Mouse (Mus musculus) forebrain, embryonic 11.5 days (tissue): Measurements from ENCODE around the gene Slc19a3. TPM values are rescaled to one million over a fixed set of nuclear protein-coding genes. Genes with fewer than 3 reads are reported as not detected.

Experiments
- ATAC-seq: fragments of 200-750 bp; cut with Nextera tagmentation; replicated peaks from 2 replicates; pipeline ENCODE4 v1.8.0; 2017; ENCODE audit warnings: moderate TSS enrichment; ENCODE audit not compliant: low FRiP score
- DNase-seq: peaks from one replicate; pipeline ENCODE4 v3.0.0-alpha.2; 2017; ENCODE audit warnings: low spot score
- H3K27ac ChIP-seq: fragments of 300-500 bp; sonication (generic); 2 replicates; pipeline ENCODE4 v1.5.1; 2014; ENCODE audit warnings: low read depth, low read length
- H3K27me3 ChIP-seq: fragments of 300-500 bp; sonication (generic); 2 replicates; pipeline ENCODE4 v1.6.1; 2014; ENCODE audit warnings: mild to moderate bottlenecking, low read length, mixed read lengths; ENCODE audit not compliant: control insufficient read depth, insufficient read depth
- H3K36me3 ChIP-seq: fragments of 300-500 bp; sonication (generic); 2 replicates; pipeline ENCODE4 v1.6.1; 2014; ENCODE audit warnings: mild to moderate bottlenecking, low read length, moderate library complexity, mixed read lengths; ENCODE audit not compliant: control insufficient read depth, insufficient read depth
- H3K4me1 ChIP-seq: fragments of 300-500 bp; sonication (generic); replicated peaks from 2 replicates; pipeline ENCODE4 v1.6.1; 2014; ENCODE audit warnings: low read length, mixed read lengths; ENCODE audit not compliant: control insufficient read depth, insufficient read depth
- H3K4me2 ChIP-seq: fragments of 300-500 bp; sonication (generic); 2 replicates; pipeline ENCODE4 v1.6.1; 2014; ENCODE audit warnings: low read depth, mild to moderate bottlenecking, low read length, moderate library complexity, mixed read lengths; ENCODE audit not compliant: severe bottlenecking
- H3K4me3 ChIP-seq: fragments of 300-500 bp; sonication (generic); 2 replicates; pipeline ENCODE4 v1.5.1; 2014; ENCODE audit warnings: low read depth, low read length
- H3K9ac ChIP-seq: fragments of 300-500 bp; sonication (generic); 2 replicates; pipeline ENCODE4 v1.6.1; 2014; ENCODE audit warnings: low read length
- H3K9me3 ChIP-seq: fragments of 300-500 bp; sonication (generic); 2 replicates; pipeline ENCODE4 v1.6.1; 2016; ENCODE audit warnings: low read length, mixed read lengths; ENCODE audit not compliant: control insufficient read depth
- WGBS: fragments of 180-500 bp; shearing (Covaris S2); extraction: QIAGEN DNeasy Blood & Tissue Kit; methylation state at CpG from one replicate; pipeline ENCODE4 v1.1.7; 2014; 5-methylcytosine and 5-hydroxymethylcytosine counted together
- polyA plus RNA-seq: library from polyadenylated mRNA; unstranded; fragments of >200 nt; fragmentation: Nextera tagmentation; extraction: Ambion mirVana; gene quantifications from 2 replicates; pipeline ENCODE4 v1.2.1, GENCODE M21; 2014

Slc19a3 gene
- 0.40 and 0.48 TPM in 2 replicates for polyA plus RNA-seq

DNA sequence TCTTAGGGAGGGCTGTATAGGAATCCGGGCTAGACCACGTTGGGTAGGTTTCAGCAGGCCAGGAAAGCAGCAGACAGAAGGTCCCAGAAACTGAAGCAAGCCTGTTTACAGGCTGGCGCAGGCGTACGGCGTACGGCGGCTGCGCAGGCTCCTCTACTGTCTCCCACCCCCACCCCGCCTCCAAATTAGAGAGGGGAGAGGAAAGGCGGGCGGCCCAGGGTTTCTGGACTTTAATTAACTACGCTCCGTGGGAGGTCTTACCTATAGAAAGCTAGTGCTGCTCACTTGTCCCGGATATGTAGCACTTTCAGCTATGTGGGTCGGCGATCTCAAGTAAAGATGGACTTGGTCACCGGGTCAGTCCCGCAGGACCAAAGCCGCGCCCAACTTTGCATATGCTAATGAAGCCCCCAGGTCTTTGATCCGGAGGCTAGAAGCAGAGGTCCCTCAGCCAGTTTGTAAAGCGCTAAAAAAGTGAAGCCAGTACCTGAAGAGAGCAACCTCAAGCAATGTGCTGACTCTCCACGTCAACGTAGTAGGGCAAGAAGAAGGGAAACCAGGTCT, at the start of gene Slc19a3:
Gene Slc19a3, minus strand, starts transcription at position 340 of the 564 bp plus-strand sequence.
- ATAC-seq: peak; percentile 89
- Histone ChIP-seq H3K9ac (peak within 1 kb of the TSS; percentile 54), H3K4me2 (peak within 1 kb of the TSS; percentile 68), H3K27ac (no peak within 1 kb of the TSS), H3K27me3 (no peaks in the 10 kb centered on the region; the same call in 1 of the 2 replicates), H3K4me3 (peak within 1 kb of the TSS; percentile 42), H3K4me1 (peaks cover 2% of the 10 kb centered on the region; the same call in 1 of the 2 replicates), H3K36me3 (no peaks in the 10 kb centered on the region), H3K9me3 (no peaks in the 10 kb centered on the region)
- peak; percentile 70 for DNase-seq
- WGBS: under 1% methylated on average over 25 of the region's 25 CpGs

DNA sequence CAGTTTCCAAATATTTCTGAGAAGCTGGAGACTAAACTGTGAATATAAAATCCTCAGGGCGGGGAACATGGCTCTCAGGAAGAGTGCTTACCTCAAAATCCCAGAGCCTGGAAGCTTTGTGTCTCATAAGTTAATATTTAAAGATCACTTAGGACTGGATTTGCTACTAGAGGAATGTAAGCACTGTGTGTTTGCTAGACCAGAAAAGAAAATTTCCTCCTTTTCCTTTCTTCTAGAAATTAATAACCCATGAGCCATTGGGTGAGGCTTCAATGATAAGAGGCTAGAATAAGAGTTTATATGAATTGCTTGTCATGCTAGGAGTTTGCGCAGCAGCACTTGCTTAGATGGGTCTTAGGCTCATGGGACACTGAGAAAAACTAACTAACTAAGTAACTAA, 46.5 kb upstream of the Slc19a3 start:
- Histone ChIP-seq H3K4me3 (no peak overlapping the region), H3K27me3 (no peaks in the 10 kb centered on the region), H3K4me2 (no peak overlapping the region), H3K9me3 (no peaks in the 10 kb centered on the region), H3K9ac (no peak overlapping the region), H3K4me1 (no peaks in the 10 kb centered on the region), H3K27ac (no peak overlapping the region), H3K36me3 (no peaks in the 10 kb centered on the region)
- ATAC-seq: no peak
- no peak for DNase-seq
- 85% methylated on average over 2 of the region's 2 CpGs for WGBS

DNA sequence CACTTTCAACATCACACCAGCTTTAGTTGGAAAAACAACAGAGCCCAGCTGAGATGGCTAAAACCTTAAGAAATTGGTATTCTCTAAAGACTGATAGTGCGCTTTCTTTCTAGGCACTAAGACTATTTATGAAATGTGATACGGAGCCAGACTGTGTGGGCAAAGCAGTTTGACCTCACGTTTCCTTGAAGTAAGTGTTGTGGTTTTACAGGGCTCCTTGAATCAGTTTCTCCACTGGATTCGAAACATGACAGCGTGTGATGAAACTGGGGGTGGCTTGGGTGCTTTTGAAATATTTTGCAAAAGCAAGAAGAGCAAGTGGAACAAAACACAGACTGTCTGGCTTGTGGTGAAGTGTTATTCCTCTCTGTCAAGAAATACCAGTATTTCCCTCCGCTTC, 38.8 kb upstream of the Slc19a3 start:
- Histone ChIP-seq H3K36me3 (no peaks in the 10 kb centered on the region), H3K9me3 (no peaks in the 10 kb centered on the region), H3K4me3 (no peak overlapping the region), H3K4me1 (no peaks in the 10 kb centered on the region; the same call in 1 of the 2 replicates), H3K27ac (no peak overlapping the region), H3K4me2 (no peak overlapping the region), H3K9ac (no peak overlapping the region), H3K27me3 (no peaks in the 10 kb centered on the region)
- WGBS: 89% methylated on average over 6 of the region's 6 CpGs
- ATAC-seq (no peak), DNase-seq (no peak)

DNA sequence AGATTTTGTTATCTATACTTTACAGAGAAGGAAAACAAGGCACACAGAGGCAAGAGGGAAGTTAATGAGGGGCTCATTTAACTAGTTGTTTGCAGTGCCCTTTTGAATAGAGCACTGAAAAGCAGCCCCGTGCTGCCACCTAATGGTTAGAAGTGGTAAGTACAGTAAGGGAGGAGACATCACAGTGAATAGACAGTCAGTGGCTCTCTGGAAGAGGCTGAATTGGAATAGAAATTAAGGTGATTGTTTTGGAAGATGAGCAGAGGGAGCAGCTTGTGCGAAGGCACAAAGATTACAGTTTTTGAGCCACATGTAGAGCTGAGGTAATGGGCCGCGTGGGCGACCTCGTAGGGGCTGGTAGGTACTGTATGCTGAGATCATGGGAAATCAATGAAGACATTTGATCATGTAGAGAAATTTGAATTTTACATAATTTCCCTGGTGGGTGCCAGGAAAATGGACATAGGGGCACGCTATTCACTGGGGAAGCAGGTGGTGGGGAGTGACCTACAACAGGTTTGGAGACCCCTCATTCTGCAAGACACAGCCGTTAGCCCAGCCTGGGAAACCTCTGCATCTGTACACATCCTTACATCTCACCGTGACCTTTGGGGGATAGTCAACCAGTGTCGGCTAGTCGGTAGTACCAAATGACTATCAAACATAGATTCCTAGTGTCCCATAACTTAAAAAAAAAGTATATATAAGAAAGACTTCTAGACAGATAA, 38.1 kb upstream of the Slc19a3 start:
- WGBS: 46% methylated on average over 11 of the region's 11 CpGs
- peak; percentile 65 for DNase-seq
- Histone ChIP-seq H3K4me1 (no peaks in the 10 kb centered on the region; the same call in 1 of the 2 replicates), H3K9ac (no peak overlapping the region), H3K27ac (no peak overlapping the region), H3K4me3 (no peak overlapping the region), H3K27me3 (no peaks in the 10 kb centered on the region), H3K36me3 (no peaks in the 10 kb centered on the region), H3K9me3 (no peaks in the 10 kb centered on the region), H3K4me2 (peak overlapping the region; percentile 32; the same call in 1 of the 2 replicates)
- peak; percentile 86 for ATAC-seq

DNA sequence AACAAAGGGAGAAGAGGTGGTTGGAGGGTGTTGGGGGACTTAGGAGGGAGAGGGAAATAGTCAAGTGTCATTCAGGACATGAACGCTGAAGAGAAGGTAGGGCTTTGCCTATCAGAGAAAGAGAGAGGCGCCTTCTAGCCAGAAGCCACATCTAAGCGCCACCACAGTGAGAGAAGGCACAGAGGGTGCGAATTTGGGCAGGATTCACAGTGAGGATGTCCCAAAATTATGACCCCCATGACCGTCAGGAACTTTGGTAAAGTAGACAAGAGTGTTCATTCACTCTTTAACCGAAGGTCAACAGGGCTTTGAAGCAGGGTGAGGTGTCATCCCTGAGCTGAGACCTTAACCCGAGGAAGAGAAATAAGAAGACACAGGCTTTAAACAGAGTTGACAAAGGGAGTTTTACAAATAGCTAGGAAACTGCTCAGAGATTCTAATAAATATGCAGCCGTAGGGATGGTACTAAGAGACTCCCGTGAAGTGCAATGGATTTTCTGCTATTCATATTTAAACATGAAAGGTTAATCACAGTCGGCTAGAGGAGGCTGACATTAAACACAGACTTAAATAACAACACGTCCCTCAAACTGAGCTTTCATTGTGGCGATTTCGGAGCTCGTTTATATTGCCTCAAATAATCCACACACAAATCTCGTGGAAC, 37.4 kb upstream of the Slc19a3 start:
- DNase-seq (no peak), ATAC-seq (peak; percentile 36; the same call in 1 of the 2 replicates)
- no peaks in the 10 kb centered on the region for H3K36me3 ChIP-seq
- peak overlapping the region; percentile 32; the same call in 1 of the 2 replicates for H3K4me2 ChIP-seq
- no peaks in the 10 kb centered on the region; the same call in 1 of the 2 replicates for H3K4me1 ChIP-seq
- no peak overlapping the region for H3K4me3 ChIP-seq
- H3K27ac ChIP-seq: no peak overlapping the region
- no peaks in the 10 kb centered on the region for H3K9me3 ChIP-seq
- WGBS: 40% methylated on average over 15 of the region's 15 CpGs
- H3K9ac ChIP-seq: no peak overlapping the region
- no peaks in the 10 kb centered on the region for H3K27me3 ChIP-seq

DNA sequence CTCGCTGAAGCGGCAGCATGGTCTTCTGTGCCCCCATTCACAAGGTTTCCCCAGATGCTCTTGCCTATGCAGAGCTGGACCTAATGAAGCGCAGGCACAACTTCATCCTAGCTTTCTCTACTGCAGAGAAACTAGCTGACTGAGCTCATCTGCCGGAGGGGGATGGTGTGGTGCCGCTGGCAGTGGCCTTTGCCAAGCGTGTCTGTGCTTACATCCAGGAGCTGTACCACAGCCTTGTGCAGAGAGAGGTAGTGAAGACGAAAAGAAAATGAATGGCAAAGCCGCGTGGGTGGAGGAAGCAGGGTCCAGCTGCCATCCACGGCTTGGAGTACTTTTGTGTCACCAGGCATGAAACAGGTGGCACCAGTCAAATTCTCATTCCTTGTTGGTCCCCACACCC, 29.0 kb upstream of the Slc19a3 start:
- no peak overlapping the region for H3K27ac ChIP-seq
- no peaks in the 10 kb centered on the region for H3K36me3 ChIP-seq
- no peak overlapping the region for H3K9ac ChIP-seq
- ATAC-seq (no peak), DNase-seq (no peak)
- no peaks in the 10 kb centered on the region for H3K27me3 ChIP-seq
- 89% methylated on average over 10 of the region's 10 CpGs for WGBS
- no peak overlapping the region for H3K4me2 ChIP-seq
- H3K4me3 ChIP-seq: no peak overlapping the region
- H3K9me3 ChIP-seq: no peaks in the 10 kb centered on the region
- no peaks in the 10 kb centered on the region for H3K4me1 ChIP-seq

DNA sequence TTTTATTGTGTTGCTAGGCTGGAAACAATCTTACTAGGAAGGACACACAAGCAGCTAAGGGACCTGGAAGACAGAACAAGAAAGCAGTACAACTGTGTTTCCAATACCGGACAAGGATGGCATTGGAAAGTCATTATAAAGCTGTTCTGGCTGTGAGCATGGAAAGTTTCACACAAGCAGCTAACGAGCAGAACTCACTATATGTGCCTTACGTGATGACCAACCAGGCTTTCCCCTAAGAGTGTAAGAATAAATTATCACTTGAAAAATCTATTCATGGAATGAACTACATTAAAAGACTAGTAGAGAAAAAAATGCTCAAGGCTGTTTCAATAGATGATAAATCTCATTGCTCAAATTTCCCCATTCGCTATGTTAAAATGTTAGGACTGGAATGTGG, 28.3 kb upstream of the Slc19a3 start:
- ATAC-seq: no peak
- H3K27me3 ChIP-seq: no peaks in the 10 kb centered on the region
- no peaks in the 10 kb centered on the region for H3K9me3 ChIP-seq
- no peaks in the 10 kb centered on the region for H3K36me3 ChIP-seq
- no peaks in the 10 kb centered on the region for H3K4me1 ChIP-seq
- no peak overlapping the region for H3K4me3 ChIP-seq
- H3K4me2 ChIP-seq: no peak overlapping the region
- H3K27ac ChIP-seq: no peak overlapping the region
- 80% methylated on average over 4 of the region's 4 CpGs for WGBS
- no peak for DNase-seq
- no peak overlapping the region for H3K9ac ChIP-seq

DNA sequence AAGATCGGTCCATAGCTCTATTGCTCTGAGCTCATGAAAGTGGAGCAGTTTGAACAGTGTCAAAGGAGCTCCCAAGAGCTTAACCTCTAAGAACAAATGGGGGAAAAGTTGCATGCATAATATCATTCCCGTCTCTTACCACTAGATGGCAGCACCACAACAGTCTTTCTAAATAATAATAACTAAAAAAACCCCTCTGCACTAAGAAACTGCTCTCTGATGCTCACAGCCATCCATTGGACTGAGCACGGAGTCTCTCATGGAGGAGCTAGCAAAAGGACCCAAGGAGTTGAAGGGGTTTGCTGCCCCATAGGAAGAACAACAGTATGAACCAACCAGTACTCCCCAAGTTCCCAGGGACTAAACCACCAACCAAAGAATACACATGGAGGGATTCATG, 26.6 kb upstream of the Slc19a3 start:
- H3K4me2 ChIP-seq: no peak overlapping the region
- no peak overlapping the region for H3K27ac ChIP-seq
- H3K4me1 ChIP-seq: no peaks in the 10 kb centered on the region
- no peak overlapping the region for H3K4me3 ChIP-seq
- H3K36me3 ChIP-seq: no peaks in the 10 kb centered on the region
- no peak for DNase-seq
- no peaks in the 10 kb centered on the region for H3K27me3 ChIP-seq
- H3K9ac ChIP-seq: no peak overlapping the region
- WGBS: 20% methylated on average over 3 of the region's 3 CpGs
- no peaks in the 10 kb centered on the region for H3K9me3 ChIP-seq
- 0 out of 2 replicates have a peak, but pooled peaks have one; percentile 39 for ATAC-seq
